Mouse (Mus musculus): Measurements from ENCODE around the gene Atp6v0a2. TPM values are rescaled to one million over a fixed set of nuclear protein-coding genes. Genes with fewer than 3 reads are reported as not detected.
A peak's percentile ranks its signal among the peaks of the same experiment; 100 is the strongest.
"Not testable (repeated sequence)": the region's sequence is repeated elsewhere in the genome, so short reads cannot be mapped to it uniquely, and the experiment has no call there.

Gene Atp6v0a2
- 90.0 and 137 TPM in 2 replicates for polyA plus RNA-seq (2012; rRNA removed)

DNA sequence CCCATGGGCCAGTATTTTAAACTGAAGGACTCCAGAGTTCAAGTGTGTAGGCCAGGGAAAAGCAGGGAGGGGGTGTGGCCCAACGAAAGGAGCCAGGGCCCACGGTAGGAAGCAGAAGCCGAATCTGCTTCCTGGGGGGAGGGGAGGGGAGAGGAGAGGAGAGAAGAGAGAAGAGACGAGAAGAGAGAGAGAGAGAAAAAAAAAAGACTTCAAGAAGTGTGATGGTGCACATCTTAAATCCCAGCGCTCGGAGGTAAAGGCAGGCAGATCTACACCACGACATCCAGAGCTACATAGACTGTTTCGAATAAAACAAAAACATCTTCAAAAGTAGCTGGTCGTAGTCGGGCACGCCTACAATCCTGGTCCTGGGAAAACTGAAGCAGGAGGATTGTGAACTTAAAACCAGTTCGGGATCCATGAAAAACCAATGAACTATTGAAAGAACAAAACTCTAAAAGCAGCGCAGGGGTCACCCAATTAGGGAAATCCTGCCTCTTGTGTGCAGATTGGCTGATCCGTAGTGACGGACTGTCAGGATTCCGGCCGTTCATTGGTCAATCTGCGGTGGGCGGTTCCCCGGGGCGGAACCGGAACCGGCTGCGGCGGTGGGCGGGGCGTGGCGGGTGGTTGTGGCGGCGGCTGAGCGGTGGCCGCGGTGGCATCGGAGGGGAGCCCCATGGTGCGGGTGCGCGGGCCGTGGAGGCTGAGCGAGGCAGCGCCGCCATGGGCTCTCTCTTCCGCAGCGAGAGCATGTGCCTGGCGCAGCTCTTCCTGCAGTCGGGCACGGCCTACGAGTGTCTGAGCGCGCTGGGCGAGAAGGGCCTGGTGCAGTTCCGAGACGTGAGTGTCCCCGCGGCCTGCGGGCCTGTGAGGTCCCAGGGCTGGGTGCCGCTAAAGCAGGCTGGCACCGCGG, at the start of gene Atp6v0a2:
Gene Atp6v0a2, plus strand, starts transcription at position 129 of the 916 bp plus-strand sequence.
- DNase-seq (ENCODE audit: low read depth, low spot score): no peak

DNA sequence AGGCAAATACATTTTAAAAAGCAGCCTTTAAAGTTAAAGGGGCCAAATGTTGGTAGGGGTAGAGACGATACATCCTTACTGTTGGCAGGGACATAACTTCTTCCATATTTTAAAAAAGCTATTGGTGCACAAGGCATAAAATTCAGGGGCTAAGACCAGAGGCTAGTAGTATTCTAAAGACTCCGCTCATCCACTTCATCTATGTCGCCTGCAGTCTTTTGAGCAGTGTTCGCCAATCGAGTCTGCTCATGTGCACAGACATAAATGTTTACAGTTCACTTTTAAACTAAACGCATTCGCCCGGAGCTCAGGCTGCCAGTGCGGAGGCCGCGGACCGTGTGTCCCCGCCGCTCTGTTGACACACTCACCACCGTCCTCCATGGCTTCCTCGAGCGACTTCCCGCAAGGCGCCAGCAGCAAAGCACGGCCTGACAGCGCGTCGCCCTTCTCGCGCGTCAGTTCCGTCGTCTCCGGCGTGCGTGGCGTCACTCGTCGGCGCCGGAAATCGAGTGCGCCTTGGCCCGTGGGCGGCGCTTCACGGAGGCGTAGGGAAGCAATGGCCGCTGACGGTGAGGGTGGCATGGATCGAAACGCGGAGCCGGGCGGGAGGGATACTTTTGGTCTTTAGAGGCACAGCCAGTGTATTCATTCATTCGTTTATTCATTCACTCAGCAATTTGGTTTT, 49.6 kb upstream of the Atp6v0a2 start, which contains the start of the genes Eif2b1 and Gtf2h3:
Gene Eif2b1, minus strand, starts transcription at position 499 of the 685 bp plus-strand sequence.
Gene Gtf2h3, plus strand, starts transcription at position 508 of the 685 bp plus-strand sequence.
- peak; percentile 80 for DNase-seq (ENCODE audit: low read depth, low spot score)
- 1% methylated on average over 51 of the region's 51 CpGs for WGBS

More for the DNA sequence above, at the start of gene Atp6v0a2:
- WGBS: 1% methylated on average over 57 of the region's 58 CpGs

DNA sequence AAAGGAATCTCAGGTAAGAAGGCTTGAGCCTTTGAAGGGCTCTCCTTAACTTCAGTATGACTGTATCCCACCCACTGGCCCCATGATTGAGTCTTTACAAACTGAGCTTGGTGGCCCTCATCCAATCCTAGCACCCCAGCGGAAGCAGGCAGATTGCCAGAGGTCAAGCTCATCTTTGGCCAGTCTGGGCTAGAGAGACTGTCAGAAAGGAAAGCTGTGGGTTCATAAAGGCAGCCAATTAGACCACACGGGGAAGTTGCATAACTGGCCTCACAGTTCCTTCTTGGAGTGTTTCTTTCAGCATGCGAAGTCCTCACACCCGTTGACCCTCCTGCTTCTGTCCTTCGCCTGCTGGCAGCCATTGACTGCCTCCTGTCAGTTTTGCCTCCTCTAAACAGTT, 45.9 kb upstream of the Atp6v0a2 start:
- DNase-seq (ENCODE audit: low read depth, low spot score): no peak
- 74% methylated on average over 5 of the region's 5 CpGs for WGBS

DNA sequence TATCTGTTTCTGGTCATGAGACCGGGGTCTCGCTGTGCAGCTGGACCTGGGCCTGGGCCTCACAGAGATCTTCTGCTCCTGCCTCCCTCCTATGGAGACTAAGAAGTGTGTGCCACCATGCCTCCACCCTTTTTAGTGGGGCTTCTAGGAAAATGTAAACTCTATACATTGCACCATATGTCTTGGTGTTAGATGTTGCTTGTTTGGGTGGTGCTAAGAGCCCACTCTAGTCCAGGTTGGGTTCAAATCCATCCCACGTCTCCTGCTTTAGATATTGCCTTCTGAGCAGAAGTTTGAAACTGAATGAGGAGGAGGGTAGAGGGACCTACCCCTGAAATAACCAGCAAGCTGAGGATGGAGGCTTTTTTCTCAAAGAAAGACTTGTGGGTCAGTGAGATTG, 35.6 kb upstream of the Atp6v0a2 start:
- 98% methylated on average over 3 of the region's 3 CpGs for WGBS
- no peak for DNase-seq (ENCODE audit: low read depth, low spot score)

DNA sequence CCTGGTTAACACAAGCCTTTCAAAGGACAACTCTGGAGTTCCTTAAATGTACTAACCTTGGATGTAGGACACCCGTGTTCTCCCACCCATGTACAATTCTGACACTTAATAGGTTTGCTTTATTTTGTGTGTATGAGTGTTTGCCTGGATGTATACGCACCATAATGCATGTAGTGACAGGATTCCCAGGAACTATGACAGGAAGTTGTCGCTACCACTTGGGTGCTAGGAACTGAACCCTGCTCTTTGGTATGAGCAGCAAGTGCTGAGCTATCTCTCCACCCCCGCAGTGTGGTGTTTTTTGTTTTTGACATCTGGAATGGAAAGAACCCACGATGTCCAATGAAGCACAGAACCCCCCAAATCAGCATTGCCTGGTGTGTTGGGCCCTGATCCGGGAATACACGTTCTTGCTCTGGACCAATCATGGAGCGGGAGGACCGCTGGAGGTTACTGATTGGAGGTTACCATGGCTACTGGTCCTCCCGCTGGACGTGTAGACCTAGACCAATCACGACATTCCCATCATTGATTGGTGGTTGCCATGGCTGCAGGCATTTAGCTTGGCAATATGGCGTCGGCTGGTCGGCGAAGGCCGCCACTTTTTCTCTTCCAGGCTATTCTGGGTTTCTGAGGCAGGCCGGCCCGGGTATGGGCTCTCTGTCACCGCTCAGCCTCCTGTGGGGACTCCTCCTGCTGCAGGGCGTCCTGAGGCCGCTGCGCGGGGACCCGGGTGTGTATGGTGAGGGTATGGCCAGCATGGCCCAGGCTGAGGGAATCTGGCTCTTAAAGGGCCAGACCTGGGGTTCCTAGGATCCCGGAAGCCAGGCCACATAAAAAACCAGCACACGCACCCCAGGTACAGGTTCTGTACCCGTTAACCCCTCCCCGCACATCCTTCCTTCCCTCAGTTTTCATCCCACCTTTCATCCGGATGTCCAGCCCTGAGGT, 29.9 kb upstream of the Atp6v0a2 start:
- peak; percentile 96 for DNase-seq (ENCODE audit: low read depth, low spot score)

DNA sequence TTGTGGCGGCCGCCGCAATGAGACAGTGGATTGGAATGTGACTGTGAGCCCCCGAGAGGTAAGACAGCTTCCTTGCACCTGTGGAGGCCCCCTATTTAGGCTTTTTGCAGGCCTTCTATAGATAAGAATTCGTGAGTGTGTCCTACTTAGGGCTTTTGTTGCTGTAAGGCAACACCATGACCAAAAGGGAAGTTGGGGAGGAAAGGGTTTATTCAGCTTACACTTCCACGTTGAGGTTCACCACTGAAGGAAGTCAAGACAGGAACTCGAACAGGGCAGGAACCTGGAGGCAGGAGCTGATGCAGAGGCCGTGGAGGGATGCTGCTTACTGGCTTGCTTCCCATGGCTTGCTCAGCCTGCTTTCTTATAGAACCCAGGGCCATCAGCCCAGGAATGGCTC, 28.6 kb upstream of the Atp6v0a2 start:
- 62% methylated on average over 8 of the region's 8 CpGs for WGBS
- DNase-seq (ENCODE audit: low read depth, low spot score): not testable (repeated sequence)

More for the DNA sequence above, 29.9 kb upstream of the Atp6v0a2 start:
- WGBS: 9% methylated on average over 30 of the region's 30 CpGs

DNA sequence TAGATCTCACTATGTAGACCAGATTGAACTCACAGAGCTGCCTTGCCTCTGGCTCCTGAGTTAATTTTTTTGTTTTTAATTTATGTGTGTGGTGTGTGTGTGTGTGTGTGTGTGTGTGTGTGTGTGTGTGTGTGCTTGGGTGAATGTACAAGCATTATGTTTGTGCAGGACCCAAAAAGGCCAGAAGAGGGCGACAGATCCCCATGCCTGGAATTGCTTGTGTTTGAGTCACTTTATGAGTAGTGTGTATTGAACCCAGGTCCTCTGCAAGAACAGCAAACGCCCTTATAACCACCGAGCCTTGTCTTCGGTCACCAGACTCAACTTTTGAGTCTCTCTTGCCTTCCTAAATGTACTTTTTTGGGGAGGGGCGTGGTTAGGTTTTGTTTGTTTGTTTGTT, 26.0 kb upstream of the Atp6v0a2 start:
- WGBS: 63% methylated on average over 5 of the region's 5 CpGs
- DNase-seq (ENCODE audit: low read depth, low spot score): no peak

DNA sequence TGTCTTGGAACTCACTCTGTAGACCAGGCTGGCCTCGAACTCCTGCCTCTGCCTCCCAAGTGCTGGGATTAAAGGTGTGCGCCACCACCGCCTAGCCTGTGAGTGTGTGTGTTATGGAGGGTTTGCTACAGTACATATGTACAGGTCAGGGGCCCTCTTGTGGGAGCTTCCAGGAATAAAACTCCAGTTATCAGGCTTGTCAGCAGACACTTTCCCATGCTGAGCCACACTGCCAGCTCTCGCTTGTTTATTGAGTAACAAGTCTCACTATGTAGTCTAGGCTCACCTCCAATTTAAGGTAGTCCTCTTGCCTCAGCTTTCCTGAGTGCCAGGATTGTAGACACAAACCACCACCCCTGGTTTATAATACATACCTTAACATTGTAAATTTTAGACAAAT, 24.1 kb upstream of the Atp6v0a2 start:
- 85% methylated on average over 4 of the region's 4 CpGs for whole genome bisulfite sequencing

DNA sequence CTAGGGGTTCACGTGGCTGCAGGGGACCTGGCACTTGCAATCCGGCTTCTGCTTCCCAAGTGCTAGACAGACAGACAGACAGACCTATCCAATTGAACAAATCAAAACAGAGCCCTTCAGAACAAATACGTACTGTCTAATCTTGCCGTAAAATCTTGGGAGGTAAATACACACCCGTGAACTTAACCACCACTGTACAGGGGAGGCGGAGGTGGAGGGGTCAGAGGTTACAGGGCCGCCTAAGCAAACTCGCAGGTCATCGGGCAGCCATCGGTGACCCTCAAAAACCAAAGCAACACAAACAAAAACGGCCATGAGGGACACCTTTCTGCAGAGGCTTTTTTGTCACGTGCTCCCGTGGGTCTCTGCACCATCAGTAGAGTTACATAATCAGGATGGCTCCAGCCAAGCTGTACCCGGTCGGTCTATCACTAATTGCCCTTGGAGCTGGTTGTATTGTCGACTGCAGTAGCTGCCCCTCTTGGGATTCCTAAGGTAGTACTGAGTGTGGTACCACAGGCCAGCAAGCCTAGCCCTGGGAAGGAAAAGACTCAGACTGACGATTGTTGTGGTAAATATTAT, 23.2 kb upstream of the Atp6v0a2 start:
- 62% methylated on average over 17 of the region's 17 CpGs for WGBS
- no peak for DNase-seq (ENCODE audit: low read depth, low spot score)

More for the DNA sequence above, 24.1 kb upstream of the Atp6v0a2 start:
- no peak for DNase-seq (ENCODE audit: low read depth, low spot score)

DNA sequence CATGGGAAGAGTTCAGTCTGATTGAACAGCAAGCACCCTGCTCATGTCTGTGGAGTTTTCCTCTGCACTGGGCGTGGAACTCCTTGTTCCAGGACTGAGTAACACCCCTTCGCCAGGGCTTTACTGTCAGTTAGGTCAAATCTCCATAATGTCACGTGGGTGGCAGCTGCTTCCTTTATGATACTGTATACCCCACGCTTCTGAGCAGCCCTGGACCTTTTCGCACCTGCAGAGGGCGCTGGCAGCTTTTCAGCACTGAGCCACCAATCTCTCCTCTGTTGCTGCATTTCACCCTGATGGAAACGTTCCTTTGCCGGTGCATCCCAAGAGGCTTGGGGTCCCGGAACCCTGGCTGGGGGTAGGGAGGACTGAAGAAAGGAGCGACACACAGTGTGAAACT, 17.4 kb upstream of the Atp6v0a2 start:
- DNase-seq (ENCODE audit: low read depth, low spot score): no peak
- 81% methylated on average over 10 of the region's 10 CpGs for WGBS

DNA sequence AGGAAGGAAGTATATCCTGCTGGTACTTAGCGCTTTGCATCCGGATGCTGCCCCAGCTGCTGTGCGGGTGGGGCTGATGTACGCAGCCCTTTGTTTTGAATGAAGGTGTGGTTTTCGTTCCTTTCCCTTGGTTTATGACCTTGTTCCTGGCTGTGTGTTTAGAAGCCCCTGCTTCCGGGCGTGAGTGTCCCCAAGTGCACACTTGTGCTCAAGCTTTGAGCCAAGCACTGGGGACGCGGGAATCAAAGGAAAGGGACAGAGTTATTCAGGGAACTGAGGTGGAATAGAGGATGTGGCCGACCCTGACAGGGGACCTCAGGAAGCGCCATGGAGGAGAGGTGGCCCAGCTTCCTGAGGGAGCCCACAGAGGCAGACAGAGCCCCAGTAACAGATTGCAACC, 13.7 kb upstream of the Atp6v0a2 start:
- no peak for DNase-seq (ENCODE audit: low read depth, low spot score)
- 24% methylated on average over 11 of the region's 11 CpGs for WGBS

DNA sequence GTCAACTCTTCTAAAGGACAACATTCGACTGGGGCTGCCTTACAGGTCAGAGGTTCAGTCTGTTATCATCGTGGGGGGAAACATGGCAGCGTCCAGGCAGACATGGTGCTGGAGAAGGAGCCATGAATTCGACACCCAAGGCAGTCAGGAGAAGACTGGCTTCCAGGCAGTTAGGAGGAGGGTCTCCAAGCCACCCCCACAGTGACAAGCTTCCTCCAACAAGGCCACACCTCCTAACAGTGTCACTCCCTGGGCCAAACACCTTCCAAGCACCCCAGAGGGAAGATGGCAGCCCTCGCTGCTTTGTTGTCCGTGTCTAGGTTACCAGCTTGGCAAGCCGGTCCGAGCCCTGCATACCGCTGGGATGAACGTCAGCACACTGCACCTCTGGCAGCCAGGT, 9.7 kb upstream of the Atp6v0a2 start:
- WGBS: 86% methylated on average over 10 of the region's 10 CpGs
- DNase-seq (ENCODE audit: low read depth, low spot score): no peak

DNA sequence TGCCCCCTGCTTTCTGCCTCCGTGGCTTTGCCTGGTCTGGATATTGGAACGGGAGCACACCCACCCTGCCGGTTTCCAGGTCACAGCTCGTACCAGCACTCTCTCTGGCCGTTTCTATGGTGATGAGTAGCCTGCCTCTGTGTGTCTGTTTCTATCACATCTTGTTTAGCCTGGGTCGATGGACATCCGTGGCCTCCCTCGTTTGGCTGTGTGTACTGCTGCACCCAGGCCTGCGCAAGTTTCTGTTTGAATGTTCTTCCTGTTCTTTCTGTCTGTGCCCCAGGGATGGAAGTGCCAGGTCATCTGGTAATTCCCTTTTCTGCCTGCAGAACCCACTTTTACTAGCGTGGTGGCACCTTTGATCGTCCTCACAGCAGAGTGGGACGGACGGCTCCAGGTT, 7.0 kb upstream of the Atp6v0a2 start:
- no peak for DNase-seq (ENCODE audit: low read depth, low spot score)
- WGBS: 73% methylated on average over 13 of the region's 13 CpGs

DNA sequence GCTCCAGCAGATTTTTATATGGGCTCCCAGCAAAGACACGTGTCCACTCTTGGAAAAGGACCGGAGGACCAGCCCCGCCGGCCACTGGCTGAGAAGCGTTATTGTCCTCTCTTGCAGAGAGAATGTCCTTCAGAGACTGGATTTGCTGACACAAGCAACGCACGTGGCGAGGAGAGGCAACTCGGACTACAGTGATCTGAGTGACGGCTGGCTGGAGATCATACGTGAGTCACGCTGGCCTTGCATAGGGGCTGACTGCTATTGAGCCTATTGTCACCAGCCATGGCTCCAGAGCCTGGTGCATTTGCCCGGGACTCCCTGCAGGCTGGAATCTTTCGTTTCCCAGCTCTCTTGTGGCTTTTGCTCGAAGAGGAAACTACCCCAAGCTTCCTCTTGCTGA, 5.5 kb upstream of the Atp6v0a2 start:
- WGBS: 83% methylated on average over 15 of the region's 15 CpGs
- DNase-seq (ENCODE audit: low read depth, low spot score): no peak

DNA sequence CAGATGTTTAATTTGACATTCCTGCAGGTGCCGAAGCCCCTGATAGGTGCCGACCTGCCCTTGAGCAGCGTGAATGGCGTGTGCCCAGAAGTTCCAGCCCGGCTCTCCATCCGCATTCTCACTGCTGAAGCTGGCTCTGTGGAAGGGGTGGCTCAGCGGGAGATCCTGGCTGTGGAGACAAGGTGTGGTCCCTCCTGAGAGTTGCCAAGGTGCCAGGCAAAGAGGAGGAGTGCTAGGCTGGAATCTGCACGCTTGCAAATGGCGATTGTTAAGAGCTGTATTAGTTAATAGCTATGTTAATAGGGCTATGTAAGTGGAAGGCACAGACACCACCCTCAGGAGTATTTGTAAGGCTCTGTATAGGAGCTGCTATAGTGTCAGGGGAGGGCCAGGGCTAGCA, 4.1 kb upstream of the Atp6v0a2 start:
- no peak for DNase-seq (ENCODE audit: low read depth, low spot score)
- WGBS: 87% methylated on average over 9 of the region's 9 CpGs

DNA sequence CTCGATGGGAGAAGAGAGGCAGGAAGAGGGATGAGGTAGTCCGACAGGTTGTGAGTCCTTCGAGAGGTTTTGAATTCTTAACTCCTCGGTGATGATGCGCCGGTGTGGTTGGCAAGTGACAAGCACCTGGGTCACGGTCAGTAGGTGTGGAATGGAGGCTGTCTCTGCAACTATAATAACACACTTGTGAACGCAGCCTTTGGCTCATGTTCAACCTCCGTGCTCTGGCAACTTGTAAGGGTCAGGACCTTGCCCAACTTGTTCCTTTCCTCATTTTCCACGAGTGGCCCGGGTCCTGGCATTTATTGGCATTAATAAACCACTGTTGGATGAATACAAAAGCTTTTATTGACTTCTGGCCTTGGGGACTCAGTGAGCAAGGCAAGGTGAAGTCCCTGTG, 1.3 kb downstream of the Atp6v0a2 start:
- DNase-seq (ENCODE audit: low read depth, low spot score): no peak
- WGBS: 2% methylated on average over 11 of the region's 11 CpGs

DNA sequence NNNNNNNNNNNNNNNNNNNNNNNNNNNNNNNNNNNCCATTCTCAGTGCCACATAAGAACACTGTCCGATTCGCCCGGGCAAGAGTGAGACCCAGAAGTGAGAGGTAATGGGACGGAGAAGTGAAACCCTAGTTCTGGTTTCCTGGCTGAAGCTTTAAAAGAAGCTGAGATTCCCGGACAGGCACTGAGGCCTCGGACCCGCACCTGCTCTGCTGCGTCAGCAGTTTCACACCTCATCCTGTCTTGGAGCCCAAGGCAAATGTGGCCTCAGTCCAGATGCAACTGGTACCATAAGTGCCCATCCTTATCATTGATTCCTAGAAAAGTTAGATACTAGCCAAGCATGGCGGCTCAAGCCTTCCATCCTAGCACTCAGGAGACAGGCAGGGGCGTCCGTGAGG, 3.3 kb downstream of the Atp6v0a2 start:
- WGBS: 62% methylated on average over 11 of the region's 11 CpGs
- DNase-seq (ENCODE audit: low read depth, low spot score): no peak

DNA sequence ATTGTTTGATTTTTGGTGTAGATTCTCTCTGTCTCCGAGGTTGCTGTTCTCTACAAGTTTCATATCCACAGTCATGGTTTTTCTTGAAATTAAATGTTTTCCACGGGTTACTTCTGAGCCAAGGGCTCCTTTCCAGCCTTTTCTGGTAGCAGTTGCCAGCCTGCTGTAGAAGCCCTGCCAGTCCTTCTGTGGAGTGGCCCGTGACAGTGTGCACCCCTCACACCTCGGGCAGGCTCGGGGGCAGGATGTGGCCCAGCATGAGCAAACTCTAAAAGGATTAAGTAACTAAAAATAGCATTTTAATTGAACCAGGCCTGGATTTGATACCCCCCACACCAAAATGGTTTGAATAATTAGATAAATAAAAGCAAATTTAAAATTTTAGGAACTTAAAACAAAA, 4.1 kb downstream of the Atp6v0a2 start:
- 23% methylated on average over 5 of the region's 5 CpGs for WGBS
- no peak for DNase-seq (ENCODE audit: low read depth, low spot score)

DNA sequence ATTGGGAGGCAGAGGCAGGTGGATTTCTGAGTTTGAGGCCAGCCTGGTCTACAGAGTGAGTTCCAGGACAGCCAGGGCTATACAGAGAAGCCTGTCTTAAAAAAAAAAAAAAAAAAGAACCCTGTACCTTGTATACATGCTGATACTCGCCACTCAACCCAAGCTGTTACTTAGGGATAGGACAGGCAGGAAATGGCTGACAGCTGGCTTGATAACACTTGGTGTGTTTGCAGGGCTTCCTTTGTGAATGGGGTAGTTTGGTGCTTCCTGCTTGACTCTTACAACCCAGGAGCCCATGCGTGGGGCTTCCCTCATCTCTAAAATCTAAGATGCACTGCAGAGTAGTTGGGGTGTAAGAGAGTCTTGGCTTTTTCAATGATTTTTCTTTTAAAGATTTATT, 5.0 kb downstream of the Atp6v0a2 start:
- whole genome bisulfite sequencing: 62% methylated on average over 2 of the region's 2 CpGs
- no peak for DNase-seq (ENCODE audit: low read depth, low spot score)

Data from large intestine, adult 2 months (tissue).